Mouse (Mus musculus) cortical plate, adult 2 months (tissue): Measurements from ENCODE around the gene I830077J02Rik.
"Not testable (repeated sequence)": the region's sequence is repeated elsewhere in the genome, so short reads cannot be mapped to it uniquely, and the experiment has no call there.

Source experiments
- CTCF ChIP-seq: fragments of 200-500 bp; IDR thresholded peaks from 2 replicates; pipeline ENCODE4 v1.5.1; 2011; ENCODE audit warnings: mild to moderate bottlenecking, control low read depth, low read length; ENCODE audit not compliant: insufficient read depth; ENCODE audit errors: extremely low read depth
- POLR2A ChIP-seq: fragments of 200-500 bp; IDR thresholded peaks from 2 replicates; pipeline ENCODE4 v1.6.1; 2011; ENCODE audit warnings: mild to moderate bottlenecking, low read length, control low read depth; ENCODE audit not compliant: insufficient read depth; ENCODE audit errors: extremely low read depth

DNA sequence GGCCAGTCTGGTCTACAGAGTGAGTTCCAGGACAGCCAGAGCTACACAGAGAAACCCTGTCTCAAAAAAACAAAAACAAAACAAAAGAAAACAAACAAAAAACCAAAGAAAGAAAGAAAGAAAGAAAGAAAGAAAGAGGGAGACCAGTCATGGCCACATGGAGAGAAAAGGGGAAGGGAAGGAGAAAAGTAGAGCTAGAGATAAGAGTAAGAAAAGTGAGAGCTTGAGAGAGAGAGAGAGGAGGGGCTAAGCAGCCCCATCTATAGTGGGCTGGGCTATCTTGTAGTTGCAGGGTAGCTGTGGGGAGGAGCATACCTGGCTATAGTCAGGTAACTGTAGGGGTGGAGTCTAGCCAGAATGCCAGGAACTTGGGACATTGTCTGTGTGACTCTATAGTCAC, 11.7 kb downstream of the I830077J02Rik start:
- TF ChIP-seq CTCF, POLR2A: not testable (repeated sequence)
